Mouse (Mus musculus): ENCODE measurements around the gene Robo2. TPM values are rescaled to one million over a fixed set of nuclear protein-coding genes. Genes with fewer than 3 reads are reported as not detected.
"Not testable (repeated sequence)": the region's sequence is repeated elsewhere in the genome, so short reads cannot be mapped to it uniquely, and the experiment has no call there.

The Robo2 gene
- polyA plus RNA-seq, 1 experiment from 2014 or later: 31.1 TPM

DNA sequence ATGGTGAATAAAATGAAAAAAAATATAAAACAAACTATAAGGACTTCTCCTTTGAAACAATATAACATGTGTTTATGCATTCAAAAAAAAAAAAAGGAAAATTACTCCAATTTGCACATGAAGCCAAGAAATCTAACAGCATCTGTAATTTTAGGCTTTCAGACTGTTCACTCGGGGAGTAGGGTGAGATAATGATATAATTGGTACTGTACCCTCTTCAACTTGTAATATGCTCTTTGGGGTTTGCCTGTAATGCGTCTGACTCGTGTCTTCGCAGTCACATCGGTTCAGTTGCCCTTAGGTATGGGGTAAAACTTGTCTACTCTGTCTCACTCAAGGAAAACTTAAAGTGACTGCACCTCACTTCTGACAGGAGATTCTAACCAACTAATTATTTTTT is 362.2 kb downstream of the Robo2 start:
- ATAC-seq (replicated peaks; ENCODE audit: insufficient number of reproducible peaks, low FRiP score, low TSS enrichment, low read depth): no peak
- WGBS: 77% methylated on average over 5 of the region's 5 CpGs
- no peak for DNase-seq (ENCODE audit: low spot score)

DNA sequence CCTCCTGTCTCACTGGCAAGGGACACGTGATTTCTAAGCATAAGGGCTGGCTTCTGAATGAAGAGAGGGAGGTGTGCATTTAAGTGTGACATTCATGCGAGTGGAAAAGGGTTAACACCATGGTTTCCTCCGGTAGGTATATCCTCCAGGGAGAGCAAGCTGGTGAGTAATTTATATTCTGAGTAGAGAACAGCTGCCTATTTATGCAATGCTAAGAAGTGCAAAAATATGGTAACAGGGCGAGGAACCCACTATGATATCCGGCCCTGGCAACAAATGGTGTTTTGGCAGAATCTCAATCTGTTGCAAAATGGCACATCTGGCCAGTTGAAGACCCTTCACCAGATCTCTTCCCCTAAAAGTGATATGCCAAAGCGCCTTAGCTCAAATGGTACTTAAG is 362.6 kb downstream of the Robo2 start:
- Histone ChIP-seq H3K36me3 (replicated peaks; ENCODE audit: control insufficient read depth, insufficient read depth, low read depth, low read length) (no peaks in the 10 kb centered on the region), H3K4me1 (ENCODE audit: control insufficient read depth, insufficient read depth, low read length) (no peaks in the 10 kb centered on the region), H3K4me3 (ENCODE audit: low read depth, low read length) (no peak overlapping the region), H3K27me3 (ENCODE audit: control insufficient read depth, insufficient read depth, low read length) (no peaks in the 10 kb centered on the region), H3K4me2 (ENCODE audit: low read depth, low read length) (no peak overlapping the region), H3K9ac (replicated peaks; ENCODE audit: low read length) (no peak overlapping the region), H3K9me3 (replicated peaks; ENCODE audit: control insufficient read depth, low read length) (no peaks in the 10 kb centered on the region), H3K27ac (replicated peaks; ENCODE audit: low read depth, low read length) (no peak overlapping the region)
- no peak for DNase-seq (ENCODE audit: low spot score)
- 77% methylated on average over 6 of the region's 6 CpGs for WGBS
- no peak for ATAC-seq (replicated peaks; ENCODE audit: insufficient number of reproducible peaks, low FRiP score, low TSS enrichment, low read depth)

More for the DNA sequence above, 362.2 kb downstream of the Robo2 start:
- Histone ChIP-seq H3K4me3 (ENCODE audit: low read depth, low read length) (no peak overlapping the region), H3K27me3 (ENCODE audit: control insufficient read depth, insufficient read depth, low read length) (no peaks in the 10 kb centered on the region), H3K4me1 (ENCODE audit: control insufficient read depth, insufficient read depth, low read length) (no peaks in the 10 kb centered on the region), H3K4me2 (ENCODE audit: low read depth, low read length) (no peak overlapping the region), H3K9ac (replicated peaks; ENCODE audit: low read length) (no peak overlapping the region), H3K9me3 (replicated peaks; ENCODE audit: control insufficient read depth, low read length) (no peaks in the 10 kb centered on the region), H3K36me3 (replicated peaks; ENCODE audit: control insufficient read depth, insufficient read depth, low read depth, low read length) (no peaks in the 10 kb centered on the region), H3K27ac (replicated peaks; ENCODE audit: low read depth, low read length) (no peak overlapping the region)

GRCm38 (mm10) chr16:74047232-74047631 is 364.4 kb downstream of the Robo2 start:
- WGBS: 52% methylated on average over 3 of the region's 3 CpGs
- H3K4me3 ChIP-seq (ENCODE audit: low read depth, low read length): no peak overlapping the region
- ATAC-seq (replicated peaks; ENCODE audit: insufficient number of reproducible peaks, low FRiP score, low TSS enrichment, low read depth): no peak
- H3K4me2 ChIP-seq (ENCODE audit: low read depth, low read length): no peak overlapping the region
- H3K36me3 ChIP-seq (replicated peaks; ENCODE audit: control insufficient read depth, insufficient read depth, low read depth, low read length): no peaks in the 10 kb centered on the region
- H3K9me3 ChIP-seq (replicated peaks; ENCODE audit: control insufficient read depth, low read length): no peaks in the 10 kb centered on the region
- H3K27ac ChIP-seq (replicated peaks; ENCODE audit: low read depth, low read length): no peak overlapping the region
- H3K9ac ChIP-seq (replicated peaks; ENCODE audit: low read length): no peak overlapping the region
- H3K4me1 ChIP-seq (ENCODE audit: control insufficient read depth, insufficient read depth, low read length): no peaks in the 10 kb centered on the region
- DNase-seq (ENCODE audit: low spot score): no peak
- H3K27me3 ChIP-seq (ENCODE audit: control insufficient read depth, insufficient read depth, low read length): no peaks in the 10 kb centered on the region

DNA sequence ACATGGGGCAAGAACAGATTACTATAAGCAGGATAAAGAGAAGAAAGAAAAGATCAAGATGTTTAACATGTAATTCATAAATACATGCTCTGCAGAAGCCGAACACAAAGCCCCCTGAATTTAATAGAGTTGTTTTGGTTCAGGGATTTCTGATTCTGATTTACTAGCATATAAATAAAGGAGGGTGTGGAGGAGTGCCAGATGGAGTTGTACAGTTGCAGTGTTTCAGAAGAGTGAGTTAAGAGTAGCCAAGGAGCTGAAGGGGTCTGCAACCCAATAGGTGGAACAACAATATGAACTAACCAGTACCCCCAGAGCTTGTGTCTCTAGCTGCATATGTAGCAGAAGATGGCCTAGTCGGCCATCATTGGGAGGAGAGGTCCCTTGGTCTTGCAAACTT is 370.8 kb downstream of the Robo2 start:
- H3K4me3 ChIP-seq (ENCODE audit: low read depth, low read length); H3K4me2 ChIP-seq (ENCODE audit: low read depth, low read length); H3K9me3 ChIP-seq (replicated peaks; ENCODE audit: control insufficient read depth, low read length); ATAC-seq (replicated peaks; ENCODE audit: insufficient number of reproducible peaks, low FRiP score, low TSS enrichment, low read depth); H3K4me1 ChIP-seq (ENCODE audit: control insufficient read depth, insufficient read depth, low read length); H3K36me3 ChIP-seq (replicated peaks; ENCODE audit: control insufficient read depth, insufficient read depth, low read depth, low read length); H3K27ac ChIP-seq (replicated peaks; ENCODE audit: low read depth, low read length); H3K9ac ChIP-seq (replicated peaks; ENCODE audit: low read length); H3K27me3 ChIP-seq (ENCODE audit: control insufficient read depth, insufficient read depth, low read length); DNase-seq (ENCODE audit: low spot score): not testable (repeated sequence)
- WGBS: 95% methylated on average over 2 of the region's 2 CpGs

GRCm38 (mm10) chr16:74027822-74028221 is 383.8 kb downstream of the Robo2 start:
- ATAC-seq (replicated peaks; ENCODE audit: insufficient number of reproducible peaks, low FRiP score, low TSS enrichment, low read depth) (no peak), DNase-seq (ENCODE audit: low spot score) (no peak)
- Histone ChIP-seq H3K27me3 (ENCODE audit: control insufficient read depth, insufficient read depth, low read length) (no peaks in the 10 kb centered on the region), H3K4me1 (ENCODE audit: control insufficient read depth, insufficient read depth, low read length) (no peaks in the 10 kb centered on the region), H3K27ac (replicated peaks; ENCODE audit: low read depth, low read length) (no peak overlapping the region), H3K4me2 (ENCODE audit: low read depth, low read length) (no peak overlapping the region), H3K4me3 (ENCODE audit: low read depth, low read length) (no peak overlapping the region), H3K36me3 (replicated peaks; ENCODE audit: control insufficient read depth, insufficient read depth, low read depth, low read length) (no peaks in the 10 kb centered on the region), H3K9ac (replicated peaks; ENCODE audit: low read length) (no peak overlapping the region), H3K9me3 (replicated peaks; ENCODE audit: control insufficient read depth, low read length) (no peaks in the 10 kb centered on the region)
- WGBS: 79% methylated on average over 4 of the region's 4 CpGs

- ATAC-seq (replicated peaks; ENCODE audit: insufficient number of reproducible peaks, low FRiP score, low TSS enrichment, low read depth): no peak
- no peak overlapping the region for H3K4me2 ChIP-seq (ENCODE audit: low read depth, low read length)
- no peaks in the 10 kb centered on the region for H3K4me1 ChIP-seq (ENCODE audit: control insufficient read depth, insufficient read depth, low read length)
- 29% methylated on average over 1 of the region's 1 CpGs for WGBS
- no peak overlapping the region for H3K9ac ChIP-seq (replicated peaks; ENCODE audit: low read length)
- no peaks in the 10 kb centered on the region for H3K36me3 ChIP-seq (replicated peaks; ENCODE audit: control insufficient read depth, insufficient read depth, low read depth, low read length)
- DNase-seq (ENCODE audit: low spot score): no peak
- no peaks in the 10 kb centered on the region for H3K27me3 ChIP-seq (ENCODE audit: control insufficient read depth, insufficient read depth, low read length)
- no peak overlapping the region for H3K4me3 ChIP-seq (ENCODE audit: low read depth, low read length)
- H3K27ac ChIP-seq (replicated peaks; ENCODE audit: low read depth, low read length): no peak overlapping the region
- H3K9me3 ChIP-seq (replicated peaks; ENCODE audit: control insufficient read depth, low read length): no peaks in the 10 kb centered on the region
Measured at GRCm38 (mm10) chr16:74022281-74022978, 389.2 kb downstream of the Robo2 start.

- no peak overlapping the region for H3K4me2 ChIP-seq (ENCODE audit: low read depth, low read length)
- DNase-seq (ENCODE audit: low spot score) (no peak), ATAC-seq (replicated peaks; ENCODE audit: insufficient number of reproducible peaks, low FRiP score, low TSS enrichment, low read depth) (no peak)
- WGBS: 85% methylated on average over 3 of the region's 3 CpGs
- H3K27ac ChIP-seq (replicated peaks; ENCODE audit: low read depth, low read length): no peak overlapping the region
- H3K4me1 ChIP-seq (ENCODE audit: control insufficient read depth, insufficient read depth, low read length): no peaks in the 10 kb centered on the region
- H3K4me3 ChIP-seq (ENCODE audit: low read depth, low read length): no peak overlapping the region
- no peaks in the 10 kb centered on the region for H3K9me3 ChIP-seq (replicated peaks; ENCODE audit: control insufficient read depth, low read length)
- H3K9ac ChIP-seq (replicated peaks; ENCODE audit: low read length): no peak overlapping the region
- no peaks in the 10 kb centered on the region for H3K27me3 ChIP-seq (ENCODE audit: control insufficient read depth, insufficient read depth, low read length)
- H3K36me3 ChIP-seq (replicated peaks; ENCODE audit: control insufficient read depth, insufficient read depth, low read depth, low read length): no peaks in the 10 kb centered on the region
Measured at GRCm38 (mm10) chr16:74005767-74006166, 405.9 kb downstream of the Robo2 start.

GRCm38 (mm10) chr16:74001331-74001730 is 410.3 kb downstream of the Robo2 start:
- DNase-seq (ENCODE audit: low spot score) (no peak), ATAC-seq (replicated peaks; ENCODE audit: insufficient number of reproducible peaks, low FRiP score, low TSS enrichment, low read depth) (no peak)
- WGBS: 63% methylated on average over 2 of the region's 2 CpGs
- Histone ChIP-seq H3K27ac (replicated peaks; ENCODE audit: low read depth, low read length) (no peak overlapping the region), H3K4me3 (ENCODE audit: low read depth, low read length) (no peak overlapping the region), H3K9me3 (replicated peaks; ENCODE audit: control insufficient read depth, low read length) (no peaks in the 10 kb centered on the region), H3K4me1 (ENCODE audit: control insufficient read depth, insufficient read depth, low read length) (no peaks in the 10 kb centered on the region), H3K4me2 (ENCODE audit: low read depth, low read length) (no peak overlapping the region), H3K36me3 (replicated peaks; ENCODE audit: control insufficient read depth, insufficient read depth, low read depth, low read length) (no peaks in the 10 kb centered on the region), H3K9ac (replicated peaks; ENCODE audit: low read length) (no peak overlapping the region), H3K27me3 (ENCODE audit: control insufficient read depth, insufficient read depth, low read length) (no peaks in the 10 kb centered on the region)
